Mouse (Mus musculus) left cerebral cortex, adult 9 months (tissue): ENCODE measurements around the gene Fuca1.
"Not testable (repeated sequence)": the region's sequence is repeated elsewhere in the genome, so short reads cannot be mapped to it uniquely, and the experiment has no call there.

Experiments
- DNase-seq, 2 experiments: peaks; one replicate each; pipeline ENCODE4 v3.0.0; 2022; ENCODE audit warnings: low spot score in 2 of 2

The Fuca1 gene

GRCm38 (mm10) chr4:135980223-135980622 is 59.7 kb downstream of the Fuca1 start:
- not testable (repeated sequence) for DNase-seq

GRCm38 (mm10) chr4:135981524-135982063 is 61.1 kb downstream of the Fuca1 start:
- DNase-seq, result peak in 1 of 2 experiments; percentile 80

- no peak for DNase-seq
Measured at GRCm38 (mm10) chr4:135984556-135984955, 64.0 kb downstream of the Fuca1 start.

DNA sequence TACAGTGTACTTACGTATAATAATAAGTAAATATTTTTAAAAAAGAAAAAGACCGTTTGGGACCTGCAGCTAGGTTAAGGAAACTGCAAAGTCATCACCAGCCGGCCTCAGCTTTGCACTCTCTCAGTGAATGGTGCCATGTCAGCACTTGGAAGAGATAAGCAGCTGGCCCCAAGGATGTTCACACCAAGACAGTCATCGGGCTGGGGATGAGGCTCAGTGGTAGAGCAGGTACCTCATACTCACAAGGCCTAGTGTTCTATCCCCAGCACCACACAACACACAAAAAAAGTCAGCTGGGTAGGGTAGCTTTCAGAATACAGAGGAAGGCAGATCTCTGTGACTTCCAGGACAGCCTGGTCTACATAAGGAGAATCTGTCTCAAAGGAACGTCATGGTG is 64.7 kb downstream of the Fuca1 start:
- no peak for DNase-seq

DNA sequence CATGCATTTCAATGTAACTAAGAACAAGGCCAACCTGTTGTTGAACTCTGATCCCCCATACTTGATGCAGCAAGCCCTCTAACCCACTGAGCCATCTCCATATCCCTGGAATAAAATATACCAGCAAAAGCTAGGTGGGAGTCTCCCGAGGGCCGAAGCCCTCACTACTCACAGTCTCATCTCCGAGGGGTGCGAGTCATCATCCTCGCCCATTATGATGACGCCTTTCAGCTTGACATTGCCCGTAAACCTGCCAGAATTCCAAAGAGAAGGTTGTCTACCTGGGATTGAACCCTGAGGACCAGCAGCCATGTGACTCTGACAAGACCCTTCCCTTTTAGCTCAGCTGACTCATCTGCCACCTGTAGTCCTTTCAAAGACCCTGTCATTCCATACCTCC is 65.2 kb downstream of the Fuca1 start:
- no peak for DNase-seq

DNA sequence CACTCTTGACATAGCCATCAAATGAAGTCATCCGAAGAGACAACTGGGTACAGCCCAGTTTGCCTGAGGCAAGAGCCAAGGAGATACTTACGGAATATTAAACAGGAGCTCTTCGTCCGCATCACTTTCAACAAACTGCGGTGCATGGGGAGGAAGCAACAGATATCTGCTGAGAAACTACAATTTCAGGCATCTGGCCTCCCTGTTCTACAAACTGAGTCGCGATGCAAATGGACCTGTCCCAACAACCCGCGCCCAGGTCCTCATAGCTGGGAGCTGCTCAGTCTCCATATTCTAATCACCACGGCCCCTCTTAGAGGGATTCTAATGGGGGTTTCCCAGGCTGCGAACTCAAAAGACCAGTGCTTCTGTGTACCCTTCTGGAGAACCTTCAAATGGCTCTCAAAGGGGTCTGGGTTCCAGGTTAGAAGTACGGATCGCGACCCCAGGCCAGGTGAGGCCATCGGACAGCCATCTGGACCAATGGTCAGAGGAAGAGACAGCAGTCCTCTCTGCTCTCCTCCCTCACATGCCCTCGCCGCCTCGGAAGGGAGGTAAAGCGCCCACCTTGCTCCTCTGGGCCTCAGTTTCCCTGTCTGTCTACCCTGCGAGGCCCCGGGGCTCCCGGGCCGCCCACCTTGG is 65.9 kb downstream of the Fuca1 start:
- DNase-seq, result no peak

GRCm38 (mm10) chr4:135986943-135987710 is 66.6 kb downstream of the Fuca1 start, which contains the start of gene Pithd1:
Gene Pithd1 (minus strand): TSS chr4:135987264.
- peak; percentile 82 to 93 for DNase-seq

DNA sequence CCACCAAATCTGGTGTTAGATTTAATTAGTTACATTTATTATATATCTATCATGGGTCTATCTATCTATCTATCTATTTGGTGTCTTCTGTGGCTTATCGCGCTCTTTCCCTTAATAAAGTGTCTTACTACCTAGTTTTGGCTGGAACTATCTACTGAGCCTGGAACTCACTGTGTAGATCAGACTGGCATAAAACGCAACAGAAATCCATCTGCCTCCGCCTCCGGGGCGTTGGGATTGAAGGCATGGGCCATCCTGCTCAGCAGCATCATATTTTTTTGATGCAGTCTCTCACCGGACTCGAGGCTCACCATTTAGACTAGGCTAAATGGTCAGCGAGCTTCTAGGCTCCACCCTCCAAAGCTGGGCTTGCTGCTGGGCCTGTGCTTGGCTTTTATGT is 67.2 kb downstream of the Fuca1 start:
- no peak for DNase-seq
